Mouse (Mus musculus): ENCODE measurements at regions not wholly inside any gene's neighbourhood (a gene's known extent, or its start where the extent isn't known, plus 50 kb on each side); places are given as distances from the start of the nearest gene placed in this dataset.

DNA sequence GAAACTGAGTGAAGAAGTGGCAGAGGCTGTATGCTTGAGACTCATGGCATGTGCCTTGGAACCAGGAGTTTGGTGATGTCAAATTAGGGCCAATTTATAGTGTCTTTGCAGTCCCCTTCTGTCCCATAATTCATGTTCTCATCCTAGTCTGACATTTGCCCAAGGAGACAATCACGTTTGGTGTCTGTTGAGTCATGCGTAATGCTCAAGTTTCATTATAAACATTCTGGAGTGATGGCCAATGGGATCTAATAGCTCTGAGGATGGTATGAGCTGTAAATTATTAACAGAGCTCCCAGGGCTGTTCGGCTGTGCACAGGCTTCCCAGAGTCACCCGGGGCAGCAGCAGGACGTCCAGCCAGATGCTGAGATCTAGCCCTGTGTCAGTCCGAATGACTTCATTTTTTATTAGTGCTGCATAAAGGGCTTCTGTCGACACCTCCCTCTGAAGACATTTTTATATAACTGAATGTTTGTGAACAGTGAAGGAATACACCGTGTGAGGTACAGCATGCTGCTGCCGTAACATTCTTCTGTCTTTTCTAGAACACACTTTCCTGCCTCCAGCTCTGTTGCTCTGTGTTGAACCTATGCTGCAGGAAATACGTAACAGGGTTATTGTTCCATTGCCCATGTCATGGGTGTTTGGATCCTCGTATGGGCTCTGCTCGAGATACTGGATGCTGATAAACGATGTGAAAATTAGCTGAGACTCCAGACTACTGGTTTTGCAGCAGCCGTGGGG lies 268.2 kb downstream of the Fam173b start:
- 65% methylated on average over 14 of the region's 14 CpGs for WGBS (ENCODE audit: insufficient replicate concordance)
- Histone ChIP-seq H3K9ac (replicated peaks) (no peak overlapping the region), H3K4me3 (ENCODE audit: low read depth, low read length) (no peak overlapping the region), H3K9me3 (ENCODE audit: low read length) (no peaks in the 10 kb centered on the region), H3K36me3 (replicated peaks; ENCODE audit: insufficient read depth, low read length) (no peaks in the 10 kb centered on the region), H3K27me3 (ENCODE audit: insufficient read depth, low read length) (no peaks in the 10 kb centered on the region), H3K4me2 (ENCODE audit: low read depth, low read length) (no peak overlapping the region), H3K27ac (ENCODE audit: low read depth) (no peak overlapping the region), H3K4me1 (ENCODE audit: insufficient read depth) (no peaks in the 10 kb centered on the region)
- ATAC-seq (0 out of 2 replicates have a peak, but pooled peaks have one; percentile 23), DNase-seq (no peak)
- TF ChIP-seq CTCF (IDR thresholded peaks at IDR 0.05; ENCODE audit: low read depth), result no peak
- no peak for TF ChIP-seq EP300 (IDR thresholded peaks at IDR 0.05; ENCODE audit: low read depth)

DNA sequence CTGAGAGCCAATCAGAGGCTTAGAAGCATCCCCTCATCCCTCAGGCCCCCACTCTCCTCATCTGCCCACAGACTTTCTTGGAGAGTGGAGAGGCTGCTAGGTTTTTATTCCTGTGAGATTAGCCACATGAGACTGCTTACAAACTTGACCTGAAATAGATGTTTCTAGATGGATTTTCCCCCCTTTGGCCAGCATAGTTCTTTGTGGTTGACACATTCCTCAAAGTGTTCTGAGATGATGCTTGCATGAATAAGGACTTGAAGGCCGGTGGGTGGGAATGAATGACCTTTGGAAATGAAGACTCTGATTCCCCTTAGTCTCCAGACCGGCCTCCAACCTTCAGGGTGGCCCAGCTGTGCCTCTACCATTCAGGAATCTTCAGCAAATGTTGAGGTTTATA lies 273.8 kb downstream of the Fam173b start:
- no peaks in the 10 kb centered on the region for H3K4me1 ChIP-seq (ENCODE audit: insufficient read depth)
- no peak overlapping the region for H3K27ac ChIP-seq (ENCODE audit: low read depth)
- no peaks in the 10 kb centered on the region for H3K36me3 ChIP-seq (replicated peaks; ENCODE audit: insufficient read depth, low read length)
- H3K27me3 ChIP-seq (ENCODE audit: insufficient read depth, low read length), result no peaks in the 10 kb centered on the region
- DNase-seq (no peak), ATAC-seq (no peak)
- H3K9ac ChIP-seq (replicated peaks), result no peak overlapping the region
- no peaks in the 10 kb centered on the region for H3K9me3 ChIP-seq (ENCODE audit: low read length)
- no peak overlapping the region for H3K4me3 ChIP-seq (ENCODE audit: low read depth, low read length)
- WGBS (ENCODE audit: insufficient replicate concordance), result 73% methylated on average over 2 of the region's 2 CpGs
- TF ChIP-seq CTCF (IDR thresholded peaks at IDR 0.05; ENCODE audit: low read depth), result no peak
- no peak for TF ChIP-seq EP300 (IDR thresholded peaks at IDR 0.05; ENCODE audit: low read depth)
- no peak overlapping the region for H3K4me2 ChIP-seq (ENCODE audit: low read depth, low read length)

DNA sequence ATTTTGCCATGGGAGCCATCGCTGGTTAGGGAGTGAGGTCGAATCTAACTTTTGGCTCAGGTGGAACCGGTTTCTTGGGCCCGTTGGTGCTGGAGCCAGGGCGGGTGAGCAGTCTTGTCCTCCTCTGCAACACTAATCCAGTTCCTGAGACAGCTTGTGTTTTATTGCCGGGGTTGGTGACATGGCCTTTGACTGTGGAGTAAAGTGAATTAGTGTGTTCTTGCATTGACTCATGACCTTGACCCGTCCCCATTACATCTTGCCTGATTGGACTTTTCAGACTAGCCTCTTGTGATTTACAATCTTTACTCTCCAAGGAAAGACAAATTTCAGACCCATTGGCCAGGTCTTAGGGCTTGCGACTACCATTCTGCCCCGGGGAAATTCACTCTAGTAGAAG lies 278.8 kb downstream of the Fam173b start:
- H3K9ac ChIP-seq (replicated peaks), result no peak overlapping the region
- no peaks in the 10 kb centered on the region for H3K27me3 ChIP-seq (ENCODE audit: insufficient read depth, low read length)
- H3K4me2 ChIP-seq (ENCODE audit: low read depth, low read length), result no peak overlapping the region
- H3K4me1 ChIP-seq (ENCODE audit: insufficient read depth), result no peaks in the 10 kb centered on the region
- no peak for DNase-seq
- H3K27ac ChIP-seq (ENCODE audit: low read depth), result no peak overlapping the region
- H3K9me3 ChIP-seq (ENCODE audit: low read length), result no peaks in the 10 kb centered on the region
- WGBS (ENCODE audit: insufficient replicate concordance), result 81% methylated on average over 9 of the region's 9 CpGs
- H3K36me3 ChIP-seq (replicated peaks; ENCODE audit: insufficient read depth, low read length), result no peaks in the 10 kb centered on the region
- no peak for ATAC-seq
- no peak overlapping the region for H3K4me3 ChIP-seq (ENCODE audit: low read depth, low read length)
- TF ChIP-seq CTCF (IDR thresholded peaks at IDR 0.05; ENCODE audit: low read depth) (no peak), EP300 (IDR thresholded peaks at IDR 0.05; ENCODE audit: low read depth) (no peak)

GRCm38 (mm10) chr15:31882331-31882730 lies 280.7 kb downstream of the Fam173b start:
- Histone ChIP-seq H3K4me2 (ENCODE audit: low read depth, low read length) (no peak overlapping the region), H3K27ac (ENCODE audit: low read depth) (no peak overlapping the region), H3K36me3 (replicated peaks; ENCODE audit: insufficient read depth, low read length) (no peaks in the 10 kb centered on the region), H3K9ac (replicated peaks) (no peak overlapping the region), H3K4me3 (ENCODE audit: low read depth, low read length) (no peak overlapping the region), H3K4me1 (ENCODE audit: insufficient read depth) (no peaks in the 10 kb centered on the region), H3K27me3 (ENCODE audit: insufficient read depth, low read length) (no peaks in the 10 kb centered on the region), H3K9me3 (ENCODE audit: low read length) (no peaks in the 10 kb centered on the region)
- WGBS (ENCODE audit: insufficient replicate concordance), result 81% methylated on average over 5 of the region's 5 CpGs
- TF ChIP-seq EP300 (IDR thresholded peaks at IDR 0.05; ENCODE audit: low read depth) (no peak), CTCF (IDR thresholded peaks at IDR 0.05; ENCODE audit: low read depth) (no peak)
- ATAC-seq (no peak), DNase-seq (no peak)

DNA sequence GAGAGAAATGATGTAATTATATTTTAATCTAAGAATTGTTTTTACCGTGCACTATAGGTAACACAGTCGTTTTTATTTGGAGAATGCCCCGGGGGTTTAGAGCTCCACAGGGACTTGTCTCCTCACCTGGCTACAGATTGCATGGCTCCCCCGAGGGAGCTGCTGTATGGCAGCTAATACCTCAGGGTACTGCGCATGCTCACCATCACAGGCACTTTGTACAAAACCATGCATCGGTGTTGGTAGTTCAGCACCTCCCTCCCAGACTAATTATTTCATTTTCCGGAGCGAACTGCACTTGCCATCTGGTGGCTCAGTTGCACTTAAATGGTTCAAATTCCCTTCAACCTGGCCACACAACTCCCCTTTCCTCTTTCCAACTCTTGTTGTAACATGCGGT lies 281.9 kb downstream of the Fam173b start:
- ATAC-seq (no peak), DNase-seq (no peak)
- Histone ChIP-seq H3K27ac (ENCODE audit: low read depth) (no peak overlapping the region), H3K4me2 (ENCODE audit: low read depth, low read length) (no peak overlapping the region), H3K4me3 (ENCODE audit: low read depth, low read length) (no peak overlapping the region), H3K9ac (replicated peaks) (no peak overlapping the region), H3K27me3 (ENCODE audit: insufficient read depth, low read length) (no peaks in the 10 kb centered on the region), H3K36me3 (replicated peaks; ENCODE audit: insufficient read depth, low read length) (no peaks in the 10 kb centered on the region), H3K4me1 (ENCODE audit: insufficient read depth) (no peaks in the 10 kb centered on the region), H3K9me3 (ENCODE audit: low read length) (no peaks in the 10 kb centered on the region)
- no peak for TF ChIP-seq EP300 (IDR thresholded peaks at IDR 0.05; ENCODE audit: low read depth)
- no peak for TF ChIP-seq CTCF (IDR thresholded peaks at IDR 0.05; ENCODE audit: low read depth)
- 80% methylated on average over 9 of the region's 9 CpGs for WGBS (ENCODE audit: insufficient replicate concordance)

- ATAC-seq, result no peak
- Histone ChIP-seq H3K36me3 (replicated peaks; ENCODE audit: insufficient read depth, low read length) (no peaks in the 10 kb centered on the region), H3K27ac (ENCODE audit: low read depth) (no peak overlapping the region), H3K27me3 (ENCODE audit: insufficient read depth, low read length) (no peaks in the 10 kb centered on the region), H3K4me3 (ENCODE audit: low read depth, low read length) (no peak overlapping the region), H3K4me2 (ENCODE audit: low read depth, low read length) (no peak overlapping the region), H3K9me3 (ENCODE audit: low read length) (no peaks in the 10 kb centered on the region), H3K4me1 (ENCODE audit: insufficient read depth) (no peaks in the 10 kb centered on the region), H3K9ac (replicated peaks) (no peak overlapping the region)
- no peak for DNase-seq
- no peak for TF ChIP-seq EP300 (IDR thresholded peaks at IDR 0.05; ENCODE audit: low read depth)
- TF ChIP-seq CTCF (IDR thresholded peaks at IDR 0.05; ENCODE audit: low read depth), result no peak
- 80% methylated on average over 13 of the region's 13 CpGs for WGBS (ENCODE audit: insufficient replicate concordance)
Measured at GRCm38 (mm10) chr15:31898904-31899650, 278.0 kb upstream of the Tas2r119 start.

Measured in liver, postnatal 0 days (tissue).